Mouse (Mus musculus) CD8-positive naive resting alpha-beta T cell, adult 57 days (primary cell): ENCODE results near the gene Vkorc1l1. TPM values are rescaled to one million over a fixed set of nuclear protein-coding genes. Genes with fewer than 3 reads are reported as not detected.

ENCODE experiments used
- total RNA-seq: library from RNA; stranded (reverse); gene quantifications from one replicate; pipeline ENCODE4 v1.2.4, GENCODE M21; 2023

Gene Vkorc1l1
- 12.9 TPM for total RNA-seq

GRCm38 (mm10) chr5:129941495-129942045, at the start of gene Vkorc1l1:
Gene Vkorc1l1 (plus strand): TSS chr5:129941970.

GRCm38 (mm10) chr5:129895198-129896088, 46.3 kb upstream of the Vkorc1l1 start, which contains the start of gene Zbed5:
Gene Zbed5 (plus strand): TSS chr5:129895723.

GRCm38 (mm10) chr5:129898449-129898848, 43.3 kb upstream of the Vkorc1l1 start, which contains the start of gene Phkg1:
Gene Phkg1 (minus strand): TSS chr5:129898549.

GRCm38 (mm10) chr5:129908242-129908965, 33.4 kb upstream of the Vkorc1l1 start, which contains the start of gene Nupr1l:
Gene Nupr1l (plus strand): TSS chr5:129908540.

GRCm38 (mm10) chr5:130002301-130003146, 60.8 kb downstream of the Vkorc1l1 start, which contains the start of gene Gusb:
Gene Gusb (minus strand): TSS chr5:130003049.

GRCm38 (mm10) chr5:130029142-130029897, 87.5 kb downstream of the Vkorc1l1 start, which contains the start of the genes Asl and Crcp:
Gene Asl (minus strand): TSS chr5:130029247.
Gene Crcp (plus strand): TSS chr5:130029290.

Other genes starting within 250 kb of the Vkorc1l1 start
- not detected for gene Sept14, start 233.5 kb upstream of the Vkorc1l1 start, total RNA-seq
- gene Mrps17, start 226.5 kb upstream of the Vkorc1l1 start, total RNA-seq = 44.2 TPM
- 29.2 TPM for gene Nipsnap2, start 216.9 kb upstream of the Vkorc1l1 start, total RNA-seq
- 15.9 TPM for gene Psph, start 154.5 kb upstream of the Vkorc1l1 start, total RNA-seq
- 11.1 TPM for gene Sumf2, start 95.0 kb upstream of the Vkorc1l1 start, total RNA-seq
- gene Chchd2, start 54.5 kb upstream of the Vkorc1l1 start, total RNA-seq = 147 TPM
- gene Zbed5, start 46.2 kb upstream of the Vkorc1l1 start, total RNA-seq = 1.6 TPM
- gene Phkg1, start 43.4 kb upstream of the Vkorc1l1 start, total RNA-seq = 0.64 TPM
- 0.28 TPM for gene Nupr1l, start 33.4 kb upstream of the Vkorc1l1 start, total RNA-seq
- gene Gusb, start 61.1 kb downstream of the Vkorc1l1 start, total RNA-seq = 23.0 TPM
- gene Asl, start 87.3 kb downstream of the Vkorc1l1 start, total RNA-seq = 24.3 TPM
- gene Crcp, start 87.3 kb downstream of the Vkorc1l1 start, total RNA-seq = 26.1 TPM
- 10.8 TPM for gene Tpst1, start 131.4 kb downstream of the Vkorc1l1 start, total RNA-seq
- 2.0 TPM for gene Kctd7, start 202.9 kb downstream of the Vkorc1l1 start, total RNA-seq
- 35.2 TPM for gene Rabgef1, start 229.8 kb downstream of the Vkorc1l1 start, total RNA-seq